ENCODE assay signal across 11 mouse cellular contexts in the genomic region with DNA sequence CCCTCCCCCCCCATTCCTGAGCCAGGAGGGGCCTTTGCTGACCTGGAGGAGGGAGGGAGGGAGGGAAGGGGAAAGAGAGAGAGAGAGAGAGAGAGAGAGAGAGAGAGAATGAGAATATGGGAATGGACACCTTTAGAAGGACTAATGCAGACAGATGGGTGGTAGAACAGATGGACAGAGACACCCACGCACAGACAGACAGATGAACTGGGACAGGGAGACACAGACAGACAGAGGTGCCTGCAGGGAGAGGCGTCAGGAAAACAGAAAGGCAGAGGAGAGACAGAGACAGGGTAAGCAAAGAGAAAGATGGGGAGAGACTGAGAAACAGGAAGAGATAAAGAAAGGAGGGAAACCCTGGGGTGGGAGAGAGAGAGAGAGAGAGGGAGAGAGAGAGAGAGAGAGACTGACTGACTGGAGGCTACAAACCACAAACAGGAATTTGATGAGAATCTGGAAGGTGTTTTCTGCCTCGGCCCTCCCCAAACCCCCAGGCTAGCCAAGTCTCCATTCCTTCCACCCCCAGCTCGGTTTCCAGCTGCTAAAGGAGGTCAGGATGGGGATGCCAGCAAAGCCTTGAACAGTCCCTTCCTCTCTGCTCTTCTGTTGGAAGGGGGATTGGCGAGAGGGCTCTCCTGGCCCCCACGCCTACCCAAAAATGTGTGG. TPM values are rescaled to one million over a fixed set of nuclear protein-coding genes. Genes with fewer than 3 reads are reported as not detected.
DNase-seq lines count a peak whose midpoint lies in the region; ATAC-seq lines count a peak whose summit lies in the region.
"Had no signal": no experiment of that assay in that cellular context is flagged by ENCODE, and none has a peak within 500 bp of the region (broad histone marks: within the 10 kb centered on the region; RNA-seq: fewer than 3 reads in every experiment).

No protein-coding gene starts in this region.

- no peak overlapping the region for H3K4me2 ChIP-seq in hindbrain, embryonic 11.5 days (replicated peaks; ENCODE audit: low read depth, low read length)
- no peak overlapping the region for H3K4me2 ChIP-seq in neural tube, embryonic 13.5 days
- H3K4me2 ChIP-seq in neural tube, embryonic 15.5 days = no peak overlapping the region
- H3K4me2 ChIP-seq in intestine, embryonic 15.5 days (replicated peaks) = 0 out of 2 replicates have a peak overlapping the region, but pooled peaks have one; percentile 88
- H3K4me2 ChIP-seq: liver, embryonic 13.5 days had no signal

- ATAC-seq in hindbrain, embryonic 11.5 days (ENCODE audit: low FRiP score) = no peak
- ATAC-seq in neural tube, embryonic 13.5 days (ENCODE audit: low read depth) = no peak
- no peak for ATAC-seq in neural tube, embryonic 15.5 days (ENCODE audit: low FRiP score)
- ATAC-seq in intestine, embryonic 15.5 days = no peak

- no peak for DNase-seq in hindbrain, embryonic 10.5 days (ENCODE audit: low spot score)
- no peak for DNase-seq in hindbrain, embryonic 11.5 days (ENCODE audit: low spot score)
- DNase-seq in frontal cortex, postnatal 14 days (ENCODE audit: low spot score in 2 of 2) = no peak
- no peak for DNase-seq in adrenal gland, adult 2 months
- DNase-seq: adrenal gland, postnatal 36 days; liver, embryonic 13.5 days; right cerebral cortex, postnatal 4 days; thymus, postnatal 36 days had no signal

- no peak overlapping the region for H3K9ac ChIP-seq in hindbrain, embryonic 11.5 days (ENCODE audit: low read depth, low read length)
- H3K9ac ChIP-seq in neural tube, embryonic 13.5 days = peak overlapping the region; percentile 100
- no peak overlapping the region for H3K9ac ChIP-seq in neural tube, embryonic 15.5 days (replicated peaks)
- no peak overlapping the region for H3K9ac ChIP-seq in intestine, embryonic 15.5 days
- H3K9ac ChIP-seq: liver, embryonic 13.5 days had no signal

- H3K36me3 ChIP-seq in hindbrain, embryonic 10.5 days = no peaks in the 10 kb centered on the region
- H3K36me3 ChIP-seq in hindbrain, embryonic 11.5 days (ENCODE audit: control insufficient read depth, insufficient read depth, low read length) = no peaks in the 10 kb centered on the region
- H3K36me3 ChIP-seq in neural tube, embryonic 13.5 days = 0 out of 2 replicates have a peak, but pooled peaks cover 2% of the 10 kb centered on the region
- no peaks in the 10 kb centered on the region for H3K36me3 ChIP-seq in neural tube, embryonic 15.5 days
- H3K36me3 ChIP-seq in intestine, embryonic 15.5 days = no peaks in the 10 kb centered on the region
- H3K36me3 ChIP-seq: liver, embryonic 13.5 days had no signal

- H3K4me1 ChIP-seq in hindbrain, embryonic 10.5 days (replicated peaks) = peaks cover 98% of the 10 kb centered on the region
- H3K4me1 ChIP-seq in hindbrain, embryonic 11.5 days (replicated peaks; ENCODE audit: control insufficient read depth, insufficient read depth, low read length) = peaks cover 63% of the 10 kb centered on the region
- H3K4me1 ChIP-seq in neural tube, embryonic 13.5 days (replicated peaks) = peaks cover 95% of the 10 kb centered on the region
- peaks cover 98% of the 10 kb centered on the region for H3K4me1 ChIP-seq in neural tube, embryonic 15.5 days
- peaks cover 86% of the 10 kb centered on the region for H3K4me1 ChIP-seq in intestine, embryonic 15.5 days (replicated peaks)

- peak overlapping the region; percentile 19; the same call in 1 of the 2 replicates for H3K4me3 ChIP-seq in hindbrain, embryonic 10.5 days
- H3K4me3 ChIP-seq in hindbrain, embryonic 11.5 days (ENCODE audit: low read depth, low read length) = no peak overlapping the region
- H3K4me3 ChIP-seq in neural tube, embryonic 13.5 days = no peak overlapping the region
- H3K4me3 ChIP-seq in neural tube, embryonic 15.5 days (replicated peaks) = no peak overlapping the region
- H3K4me3 ChIP-seq in intestine, embryonic 15.5 days (replicated peaks) = no peak overlapping the region
- H3K4me3 ChIP-seq: liver, embryonic 13.5 days had no signal

- WGBS in hindbrain, embryonic 10.5 days = 61% methylated on average over 6 of the region's 6 CpGs
- 53% methylated on average over 6 of the region's 6 CpGs for WGBS in hindbrain, embryonic 11.5 days
- WGBS in neural tube, embryonic 13.5 days = 72% methylated on average over 6 of the region's 6 CpGs
- 74% methylated on average over 6 of the region's 6 CpGs for WGBS in neural tube, embryonic 15.5 days
- WGBS in intestine, embryonic 15.5 days = 72% methylated on average over 6 of the region's 6 CpGs

- peak overlapping the region; percentile 79 for H3K27ac ChIP-seq in hindbrain, embryonic 10.5 days
- no peak overlapping the region; the same call in 1 of the 2 replicates for H3K27ac ChIP-seq in hindbrain, embryonic 11.5 days (ENCODE audit: low read depth, low read length)
- H3K27ac ChIP-seq in neural tube, embryonic 13.5 days (replicated peaks) = no peak overlapping the region; the same call in 1 of the 2 replicates
- H3K27ac ChIP-seq in neural tube, embryonic 15.5 days (replicated peaks) = no peak overlapping the region
- no peak overlapping the region for H3K27ac ChIP-seq in intestine, embryonic 15.5 days
- H3K27ac ChIP-seq: liver, embryonic 13.5 days had no signal

- no peaks in the 10 kb centered on the region for H3K27me3 ChIP-seq in hindbrain, embryonic 10.5 days (ENCODE audit: insufficient read depth, poor library complexity, severe bottlenecking)
- H3K27me3 ChIP-seq in hindbrain, embryonic 11.5 days (ENCODE audit: control insufficient read depth, insufficient read depth, low read length) = no peaks in the 10 kb centered on the region
- H3K27me3 ChIP-seq in neural tube, embryonic 13.5 days = no peaks in the 10 kb centered on the region
- no peaks in the 10 kb centered on the region for H3K27me3 ChIP-seq in neural tube, embryonic 15.5 days (replicated peaks)
- no peaks in the 10 kb centered on the region for H3K27me3 ChIP-seq in intestine, embryonic 15.5 days (replicated peaks)

- H3K9me3 ChIP-seq in hindbrain, embryonic 10.5 days = no peaks in the 10 kb centered on the region
- H3K9me3 ChIP-seq in hindbrain, embryonic 11.5 days (ENCODE audit: control insufficient read depth, low read length) = no peaks in the 10 kb centered on the region
- no peaks in the 10 kb centered on the region for H3K9me3 ChIP-seq in neural tube, embryonic 13.5 days
- H3K9me3 ChIP-seq in neural tube, embryonic 15.5 days (replicated peaks) = no peaks in the 10 kb centered on the region
- H3K9me3 ChIP-seq in intestine, embryonic 15.5 days = no peaks in the 10 kb centered on the region
- H3K9me3 ChIP-seq: liver, embryonic 13.5 days had no signal

RNA-seq across cellular contexts. Expression of gene Ahdc1, which starts 6.7 kb away (rescaled TPM):
- polyA plus RNA-seq in hindbrain, embryonic 10.5 days (2016; fragmentation: Nextera tagmentation; extraction: Ambion mirVana) = 9.0 and 9.7 TPM in 2 replicates
- 6.8 and 9.0 TPM in 2 replicates for polyA plus RNA-seq in hindbrain, embryonic 11.5 days (2014; fragmentation: Nextera tagmentation; extraction: Ambion mirVana)
- polyA plus RNA-seq in neural tube, embryonic 13.5 days (2015; fragmentation: Nextera tagmentation; extraction: Ambion mirVana) = 9.4 and 9.9 TPM in 2 replicates
- 11.0 TPM in 2 replicates for polyA plus RNA-seq in neural tube, embryonic 15.5 days (2015; fragmentation: Nextera tagmentation; extraction: Ambion mirVana)
- 5.4 and 6.3 TPM in 2 replicates for polyA plus RNA-seq in intestine, embryonic 15.5 days (2015; fragmentation: Nextera tagmentation; extraction: Ambion mirVana)
- 10 to 100 TPM; 64.3 to 88.3 TPM for total RNA-seq in adrenal gland, adult 2 months (2021)
- 78.1 and 88.7 TPM in 2 replicates for polyA plus RNA-seq in adrenal gland, adult 2 months (2012; rRNA removed)

RNA-seq across cellular contexts. Expression of gene Fgr, which starts 43.8 kb away (rescaled TPM):
- polyA plus RNA-seq in hindbrain, embryonic 10.5 days (2016; fragmentation: Nextera tagmentation; extraction: Ambion mirVana) = 0.14 TPM in 1 of 2 replicates, not detected in the other
- 0.08 and 0.34 TPM in 2 replicates for polyA plus RNA-seq in hindbrain, embryonic 11.5 days (2014; fragmentation: Nextera tagmentation; extraction: Ambion mirVana)
- not detected in 2 replicates for polyA plus RNA-seq in neural tube, embryonic 13.5 days (2015; fragmentation: Nextera tagmentation; extraction: Ambion mirVana)
- 0.23 and 0.91 TPM in 2 replicates for polyA plus RNA-seq in neural tube, embryonic 15.5 days (2015; fragmentation: Nextera tagmentation; extraction: Ambion mirVana)
- polyA plus RNA-seq in intestine, embryonic 15.5 days (2015; fragmentation: Nextera tagmentation; extraction: Ambion mirVana) = 2.3 and 3.7 TPM in 2 replicates
- total RNA-seq in adrenal gland, adult 2 months (2021) = under 1 TPM; 0.29 to 0.93 TPM
- 0.29 and 0.56 TPM in 2 replicates for polyA plus RNA-seq in adrenal gland, adult 2 months (2012; rRNA removed)
